Mouse (Mus musculus) heart, embryonic 11.5 days (tissue): ENCODE measurements around the gene Cib4. TPM values are rescaled to one million over a fixed set of nuclear protein-coding genes. Genes with fewer than 3 reads are reported as not detected.
A peak's percentile ranks its signal among the peaks of the same experiment; 100 is the strongest.

Experiments used
- ATAC-seq: fragments of 200-750 bp; cut with Nextera tagmentation; replicated peaks from 2 replicates; pipeline ENCODE4 v1.8.0; 2017; ENCODE audit warnings: moderate library complexity; ENCODE audit not compliant: insufficient number of reproducible peaks, low FRiP score, low TSS enrichment
- H3K27ac ChIP-seq: fragments of 300-500 bp; sonication (generic); 2 replicates; pipeline ENCODE4 v1.5.1; 2014; ENCODE audit warnings: mild to moderate bottlenecking, low read depth, low read length
- H3K27me3 ChIP-seq: fragments of 300-500 bp; sonication (generic); 2 replicates; pipeline ENCODE4 v1.6.1; 2014; ENCODE audit warnings: mild to moderate bottlenecking, low read length, mixed read lengths; ENCODE audit not compliant: control insufficient read depth, insufficient read depth
- H3K36me3 ChIP-seq: fragments of 300-500 bp; sonication (generic); 2 replicates; pipeline ENCODE4 v1.6.1; 2014; ENCODE audit warnings: mild to moderate bottlenecking, low read length, moderate library complexity, mixed read lengths; ENCODE audit not compliant: control insufficient read depth, insufficient read depth
- H3K4me1 ChIP-seq: fragments of 300-500 bp; sonication (generic); 2 replicates; pipeline ENCODE4 v1.6.1; 2014; ENCODE audit warnings: low read length; ENCODE audit not compliant: control insufficient read depth, insufficient read depth
- H3K4me2 ChIP-seq: fragments of 300-500 bp; sonication (generic); 2 replicates; pipeline ENCODE4 v1.6.1; 2014; ENCODE audit warnings: mild to moderate bottlenecking, moderate library complexity
- H3K4me3 ChIP-seq: fragments of 300-500 bp; sonication (generic); 2 replicates; pipeline ENCODE4 v1.5.1; 2014; ENCODE audit warnings: low read depth, low read length
- H3K9ac ChIP-seq: fragments of 300-500 bp; sonication (generic); 2 replicates; pipeline ENCODE4 v1.6.1; 2014; ENCODE audit warnings: mild to moderate bottlenecking, low read depth, low read length, moderate library complexity
- H3K9me3 ChIP-seq: fragments of 300-500 bp; sonication (generic); replicated peaks from 2 replicates; pipeline ENCODE4 v1.6.1; 2016; ENCODE audit warnings: low read length; ENCODE audit not compliant: control insufficient read depth
- WGBS: fragments of 180-500 bp; shearing (Covaris S2); extraction: QIAGEN DNeasy Blood & Tissue Kit; methylation state at CpG from one replicate; pipeline ENCODE4 v1.1.7; 2014; ENCODE audit not compliant: insufficient replicate concordance; 5-methylcytosine and 5-hydroxymethylcytosine counted together
- polyA plus RNA-seq: library from polyadenylated mRNA; unstranded; fragments of >200 nt; fragmentation: Nextera tagmentation; extraction: Ambion mirVana; gene quantifications from 2 replicates; pipeline ENCODE4 v1.2.1, GENCODE M21; 2014

Gene Cib4
- polyA plus RNA-seq, 1 experiment from 2014 or later, result not detected

DNA sequence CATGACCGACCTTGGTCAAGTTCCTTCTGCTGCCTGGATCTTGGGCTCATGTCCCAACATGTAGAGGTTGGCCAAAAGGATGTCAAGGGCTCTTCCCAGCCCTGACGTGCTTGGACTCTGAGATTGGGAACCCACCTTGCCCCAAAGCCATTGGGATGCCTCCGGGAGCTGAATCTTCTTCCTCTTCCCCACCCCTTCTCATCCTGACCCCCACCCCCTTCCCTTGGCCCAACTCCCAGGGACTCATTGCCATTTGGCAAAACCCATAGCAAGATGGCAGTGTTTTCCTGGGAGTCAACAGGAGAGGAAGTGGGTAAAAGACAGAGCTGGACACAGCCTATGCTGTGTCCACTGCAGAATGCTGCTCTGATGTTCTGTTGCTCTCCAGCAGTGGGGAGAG is 43.9 kb upstream of the Cib4 start:
- no peaks in the 10 kb centered on the region for H3K9me3 ChIP-seq
- no peak for ATAC-seq
- peaks cover 28% of the 10 kb centered on the region for H3K27me3 ChIP-seq
- H3K4me2 ChIP-seq, result peak overlapping the region; percentile 91
- peak overlapping the region; percentile 78; the same call in 1 of the 2 replicates for H3K9ac ChIP-seq
- WGBS, result 56% methylated on average over 3 of the region's 3 CpGs
- peaks cover 48% of the 10 kb centered on the region for H3K4me1 ChIP-seq
- peak overlapping the region; percentile 67 for H3K4me3 ChIP-seq
- no peaks in the 10 kb centered on the region for H3K36me3 ChIP-seq
- no peak overlapping the region for H3K27ac ChIP-seq

DNA sequence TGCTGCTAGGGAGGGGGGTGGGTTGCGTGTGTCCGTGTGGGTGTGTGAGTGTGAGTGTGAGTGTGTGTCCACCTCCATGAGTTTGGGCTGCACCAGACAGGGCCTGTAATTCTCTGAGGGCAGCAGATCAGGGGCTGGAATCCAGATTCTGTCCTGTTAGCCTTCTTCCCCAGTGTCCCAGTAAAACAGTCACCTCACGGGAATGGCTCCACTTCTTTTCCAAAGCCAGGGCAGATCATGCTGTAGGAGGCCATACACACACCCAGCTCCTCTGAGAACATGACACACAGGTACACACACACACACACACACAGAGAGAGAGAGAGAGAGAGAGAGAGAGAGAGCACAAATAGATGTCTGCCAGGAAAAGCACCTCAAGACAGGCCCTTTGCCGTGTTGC is 43.4 kb upstream of the Cib4 start:
- H3K4me2 ChIP-seq, result peak overlapping the region; percentile 91
- peaks cover 28% of the 10 kb centered on the region for H3K27me3 ChIP-seq
- H3K4me1 ChIP-seq, result peaks cover 44% of the 10 kb centered on the region
- peak overlapping the region; percentile 67 for H3K4me3 ChIP-seq
- no peak for ATAC-seq
- H3K9ac ChIP-seq, result peak overlapping the region; percentile 78
- no peaks in the 10 kb centered on the region for H3K9me3 ChIP-seq
- WGBS, result 40% methylated on average over 4 of the region's 4 CpGs
- no peaks in the 10 kb centered on the region for H3K36me3 ChIP-seq
- 0 out of 2 replicates have a peak overlapping the region, but pooled peaks have one; percentile 62 for H3K27ac ChIP-seq

DNA sequence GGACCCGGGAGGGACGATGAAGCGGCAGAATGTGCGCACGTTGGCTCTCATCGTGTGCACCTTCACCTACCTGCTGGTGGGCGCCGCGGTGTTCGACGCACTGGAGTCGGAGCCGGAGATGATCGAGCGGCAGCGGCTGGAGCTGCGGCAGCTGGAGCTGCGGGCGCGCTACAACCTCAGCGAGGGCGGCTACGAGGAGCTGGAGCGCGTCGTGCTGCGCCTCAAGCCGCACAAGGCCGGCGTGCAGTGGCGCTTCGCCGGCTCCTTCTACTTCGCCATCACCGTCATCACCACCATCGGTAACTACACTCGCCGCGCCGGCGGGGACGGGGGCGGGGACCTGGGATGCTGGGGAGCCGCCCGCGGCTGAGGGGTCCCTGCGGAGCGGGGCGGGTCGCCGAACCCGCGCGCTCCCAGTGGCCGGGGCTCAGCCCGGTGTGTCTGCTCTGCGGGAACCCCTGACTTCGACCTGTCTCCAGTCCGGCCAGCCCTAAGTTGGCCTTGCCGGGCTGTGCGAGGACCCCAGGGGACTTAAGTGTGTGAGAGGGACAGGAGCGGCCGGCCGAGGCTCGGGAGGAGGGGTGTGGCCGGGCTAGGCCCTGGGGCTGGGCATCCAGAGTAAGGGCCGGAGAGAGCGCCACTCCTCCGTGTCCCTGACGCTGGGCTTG is 42.8 kb upstream of the Cib4 start:
- Histone ChIP-seq H3K36me3 (no peaks in the 10 kb centered on the region), H3K9me3 (no peaks in the 10 kb centered on the region), H3K9ac (peak overlapping the region; percentile 78)

DNA sequence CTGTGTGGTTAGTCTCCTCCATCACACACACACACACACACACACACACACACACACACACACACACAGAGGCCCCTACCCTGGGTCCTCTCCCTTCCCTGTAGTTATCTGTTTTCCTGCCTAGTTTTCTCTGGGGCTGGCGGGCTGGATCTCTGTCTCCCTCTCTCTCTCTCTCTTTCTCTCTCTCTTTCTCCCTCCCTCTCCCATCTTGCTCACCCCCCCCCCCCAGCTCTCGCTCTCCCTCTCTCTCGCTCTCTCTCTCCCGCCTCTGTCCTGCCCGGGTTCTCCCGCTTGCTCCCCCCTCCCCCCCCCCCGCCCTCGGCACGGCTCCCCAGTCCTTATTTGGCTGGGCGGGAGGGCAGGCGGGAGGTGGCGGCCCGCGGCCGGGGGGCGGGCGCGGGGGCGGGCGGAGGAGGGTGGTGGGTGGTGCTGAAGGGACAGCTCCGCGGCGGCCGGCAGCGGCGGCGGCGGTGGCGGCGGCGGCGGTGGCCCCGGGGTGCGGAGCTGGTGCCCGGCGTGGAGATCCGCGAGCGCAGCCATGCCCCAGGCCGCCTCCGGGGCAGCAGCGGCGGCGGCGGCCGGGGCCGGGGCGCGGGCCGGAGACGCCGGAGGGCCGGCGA is 42.2 kb upstream of the Cib4 start, which contains the start of gene Kcnk3:
Kcnk3 (plus strand) TSS at position 490 of the 620 bp plus-strand sequence.
- Histone ChIP-seq H3K9ac (peak within 1 kb of the TSS; percentile 78), H3K4me1 (peaks cover 38% of the 10 kb centered on the region), H3K4me3 (peak within 1 kb of the TSS; percentile 67), H3K36me3 (no peaks in the 10 kb centered on the region), H3K4me2 (peak within 1 kb of the TSS; percentile 91), H3K9me3 (no peaks in the 10 kb centered on the region), H3K27ac (peak within 1 kb of the TSS; percentile 66), H3K27me3 (peaks cover 28% of the 10 kb centered on the region)
- 1% methylated on average over 27 of the region's 54 CpGs for WGBS
- no peak; the same call in 1 of the 2 replicates for ATAC-seq

More for the DNA sequence above, 42.8 kb upstream of the Cib4 start:
- H3K4me1 ChIP-seq, result peaks cover 38% of the 10 kb centered on the region
- H3K4me3 ChIP-seq, result peak overlapping the region; percentile 67
- peak overlapping the region; percentile 91 for H3K4me2 ChIP-seq
- peaks cover 28% of the 10 kb centered on the region for H3K27me3 ChIP-seq
- H3K27ac ChIP-seq, result peak overlapping the region; percentile 62
- 0 out of 2 replicates have a peak, but pooled peaks have one; percentile 10 for ATAC-seq
- 2% methylated on average over 69 of the region's 70 CpGs for WGBS

DNA sequence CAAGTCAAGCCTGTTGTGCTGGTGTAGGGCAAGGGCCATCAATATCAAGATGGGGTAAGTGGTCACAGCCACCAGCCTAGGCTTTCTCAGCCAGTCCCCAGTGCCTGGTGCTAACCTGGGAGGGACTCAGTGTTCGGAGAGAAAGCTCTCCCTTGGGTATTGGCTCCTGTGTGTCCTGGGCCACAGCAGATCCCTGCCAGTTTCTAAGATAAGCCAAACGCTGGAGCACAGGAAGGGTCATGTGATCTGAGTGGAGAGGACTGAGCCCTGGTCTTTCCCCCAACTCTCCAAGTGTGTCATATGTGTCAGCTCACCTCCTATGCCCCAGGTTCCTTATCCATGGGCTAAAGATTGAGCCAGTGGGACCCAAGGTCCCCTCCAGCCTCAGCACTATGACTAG is 41.5 kb upstream of the Cib4 start:
- peak overlapping the region; percentile 91 for H3K4me2 ChIP-seq
- WGBS, result 19% methylated on average over 2 of the region's 2 CpGs
- H3K4me3 ChIP-seq, result no peak overlapping the region
- H3K36me3 ChIP-seq, result no peaks in the 10 kb centered on the region
- H3K9ac ChIP-seq, result 0 out of 2 replicates have a peak overlapping the region, but pooled peaks have one; percentile 34
- peaks cover 35% of the 10 kb centered on the region for H3K4me1 ChIP-seq
- H3K9me3 ChIP-seq, result no peaks in the 10 kb centered on the region
- ATAC-seq, result no peak
- peaks cover 28% of the 10 kb centered on the region for H3K27me3 ChIP-seq
- peak overlapping the region; percentile 66 for H3K27ac ChIP-seq

DNA sequence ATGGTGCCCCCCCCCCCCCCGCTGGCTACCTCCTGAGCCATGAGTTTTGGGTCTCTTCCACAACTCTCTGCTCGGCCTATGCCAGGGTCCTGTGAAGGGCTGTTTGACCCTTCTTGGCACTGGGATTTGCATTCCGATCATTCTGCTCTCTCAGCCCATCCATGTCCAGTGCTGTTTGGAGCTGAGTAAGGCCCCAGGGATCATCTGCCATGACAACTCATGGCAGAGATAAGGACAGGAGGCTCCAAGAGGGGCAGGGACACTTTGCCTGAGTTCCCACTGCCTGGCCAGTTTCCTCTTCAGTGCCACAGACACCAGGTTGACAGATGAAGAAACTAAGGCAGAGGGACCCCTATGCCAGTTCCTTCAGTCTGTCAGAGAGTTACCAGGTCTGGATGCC is 41.0 kb upstream of the Cib4 start:
- Histone ChIP-seq H3K27ac (peak overlapping the region; percentile 66; the same call in 1 of the 2 replicates), H3K9ac (no peak overlapping the region), H3K27me3 (peaks cover 28% of the 10 kb centered on the region), H3K4me3 (no peak overlapping the region), H3K4me1 (peaks cover 33% of the 10 kb centered on the region), H3K9me3 (no peaks in the 10 kb centered on the region), H3K4me2 (peak overlapping the region; percentile 91; the same call in 1 of the 2 replicates), H3K36me3 (no peaks in the 10 kb centered on the region)
- ATAC-seq, result no peak
- 54% methylated on average over 2 of the region's 3 CpGs for WGBS

DNA sequence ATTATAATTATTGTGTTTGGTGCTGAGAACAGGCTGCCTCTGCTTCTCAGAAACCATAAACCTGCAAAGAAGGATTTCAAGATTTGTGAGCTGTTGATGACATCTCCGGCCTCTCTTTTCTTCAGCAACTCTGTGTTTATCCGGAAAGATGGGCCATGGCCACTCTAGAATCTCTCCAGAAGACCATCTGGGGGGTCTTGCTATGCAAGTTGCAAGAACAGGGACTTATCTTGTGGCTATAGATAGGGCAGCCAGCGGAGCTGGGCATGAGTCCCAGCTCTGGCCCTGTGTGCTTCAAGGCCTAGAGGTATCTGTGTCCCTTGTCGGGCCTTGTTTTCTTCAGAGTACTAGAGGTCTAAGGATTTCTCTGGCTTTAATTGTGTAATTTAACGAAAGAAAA is 36.4 kb upstream of the Cib4 start:
- peaks cover 40% of the 10 kb centered on the region for H3K4me1 ChIP-seq
- no peak overlapping the region for H3K27ac ChIP-seq
- 0 out of 2 replicates have a peak, but pooled peaks cover under 1% of the 10 kb centered on the region for H3K27me3 ChIP-seq
- no peak overlapping the region for H3K4me3 ChIP-seq
- ATAC-seq, result no peak
- H3K9me3 ChIP-seq, result no peaks in the 10 kb centered on the region
- H3K9ac ChIP-seq, result no peak overlapping the region
- WGBS, result 53% methylated on average over 5 of the region's 5 CpGs
- no peaks in the 10 kb centered on the region for H3K36me3 ChIP-seq
- H3K4me2 ChIP-seq, result no peak overlapping the region

DNA sequence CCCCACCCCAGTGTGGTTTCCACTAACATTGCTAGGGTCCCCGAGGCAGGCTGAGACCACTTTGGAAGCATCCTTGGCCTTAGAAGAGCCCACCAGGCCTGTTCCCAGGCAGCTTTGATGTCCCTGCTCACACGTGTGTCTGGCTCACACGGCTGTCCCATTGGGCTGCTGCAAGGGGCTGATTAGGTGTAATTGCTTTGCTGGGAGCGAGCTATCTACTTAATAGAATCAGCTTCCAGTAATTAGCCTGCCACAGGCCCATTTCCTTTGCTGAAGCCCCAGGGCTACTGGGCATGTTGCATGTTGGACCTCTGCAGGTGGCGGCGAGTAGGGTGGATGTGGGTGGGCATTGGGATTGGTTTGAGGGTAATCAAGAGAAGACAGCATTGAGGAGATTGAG is 35.1 kb upstream of the Cib4 start:
- no peak overlapping the region for H3K27ac ChIP-seq
- H3K27me3 ChIP-seq, result no peaks in the 10 kb centered on the region
- no peak overlapping the region for H3K9ac ChIP-seq
- WGBS, result 59% methylated on average over 6 of the region's 6 CpGs
- ATAC-seq, result no peak
- no peak overlapping the region for H3K4me2 ChIP-seq
- H3K4me1 ChIP-seq, result peaks cover 41% of the 10 kb centered on the region
- no peaks in the 10 kb centered on the region for H3K36me3 ChIP-seq
- no peak overlapping the region for H3K4me3 ChIP-seq
- no peaks in the 10 kb centered on the region for H3K9me3 ChIP-seq
